Mouse (Mus musculus): ENCODE results near the gene Sart1. TPM values are rescaled to one million over a fixed set of nuclear protein-coding genes. Genes with fewer than 3 reads are reported as not detected.

The Sart1 gene
- total and polyA plus RNA-seq, 2 experiments from 2014 or later = 4.4 to 26.9 TPM

- Histone ChIP-seq H3K27ac (ENCODE audit: low read depth) (peak overlapping the region; percentile 81), H3K4me3 (ENCODE audit: low read depth, low read length) (no peak overlapping the region), H3K4me2 (ENCODE audit: low read depth, low read length) (no peak overlapping the region), H3K36me3 (replicated peaks; ENCODE audit: control insufficient read depth, insufficient read depth, low read length) (peaks cover 14% of the 10 kb centered on the region; the same call in 1 of the 2 replicates), H3K27me3 (ENCODE audit: control insufficient read depth, insufficient read depth, low read length) (no peaks in the 10 kb centered on the region), H3K9me3 (replicated peaks; ENCODE audit: control insufficient read depth, low read length) (no peaks in the 10 kb centered on the region), H3K4me1 (ENCODE audit: control insufficient read depth, insufficient read depth) (peaks cover 11% of the 10 kb centered on the region), H3K9ac (replicated peaks; ENCODE audit: low read depth, low read length) (no peak overlapping the region)
- DNase-seq (ENCODE audit: low spot score) (no peak), ATAC-seq (ENCODE audit: insufficient read depth, low read depth) (no peak)
- TF ChIP-seq CTCF (IDR thresholded peaks at IDR 0.05; ENCODE audit: low read depth) (no peak), EP300 (IDR thresholded peaks at IDR 0.05; ENCODE audit: low read depth) (no peak)
- 80% methylated on average over 4 of the region's 4 CpGs for WGBS
Measured at GRCm38 (mm10) chr19:5413840-5414239, 25.3 kb upstream of the Sart1 start.

GRCm38 (mm10) chr19:5411961-5412360 lies 23.5 kb upstream of the Sart1 start:
- DNase-seq (ENCODE audit: low spot score) = no peak
- 52% methylated on average over 5 of the region's 5 CpGs for WGBS
- no peaks in the 10 kb centered on the region for H3K9me3 ChIP-seq (replicated peaks; ENCODE audit: control insufficient read depth, low read length)

GRCm38 (mm10) chr19:5410641-5411040 lies 22.1 kb upstream of the Sart1 start:
- no peaks in the 10 kb centered on the region for H3K9me3 ChIP-seq (replicated peaks; ENCODE audit: control insufficient read depth, low read length)
- DNase-seq (ENCODE audit: low spot score) (no peak), ATAC-seq (ENCODE audit: insufficient read depth, low read depth) (no peak)
- 69% methylated on average over 5 of the region's 5 CpGs for WGBS
- no peak overlapping the region for H3K4me3 ChIP-seq (ENCODE audit: low read depth, low read length)
- peaks cover 26% of the 10 kb centered on the region for H3K4me1 ChIP-seq (ENCODE audit: control insufficient read depth, insufficient read depth)
- H3K27ac ChIP-seq (ENCODE audit: low read depth) = no peak overlapping the region
- no peak overlapping the region for H3K4me2 ChIP-seq (ENCODE audit: low read depth, low read length)
- no peaks in the 10 kb centered on the region for H3K36me3 ChIP-seq (replicated peaks; ENCODE audit: control insufficient read depth, insufficient read depth, low read length)
- H3K27me3 ChIP-seq (ENCODE audit: control insufficient read depth, insufficient read depth, low read length) = no peaks in the 10 kb centered on the region
- TF ChIP-seq EP300 (IDR thresholded peaks at IDR 0.05; ENCODE audit: low read depth) (no peak), CTCF (IDR thresholded peaks at IDR 0.05; ENCODE audit: low read depth) (no peak)
- H3K9ac ChIP-seq (replicated peaks; ENCODE audit: low read depth, low read length) = no peak overlapping the region

More at GRCm38 (mm10) chr19:5411961-5412360, 23.5 kb upstream of the Sart1 start:
- Histone ChIP-seq H3K9ac (replicated peaks; ENCODE audit: low read depth, low read length) (no peak overlapping the region), H3K4me1 (ENCODE audit: control insufficient read depth, insufficient read depth) (peaks cover 26% of the 10 kb centered on the region), H3K27ac (ENCODE audit: low read depth) (no peak overlapping the region), H3K4me3 (ENCODE audit: low read depth, low read length) (no peak overlapping the region), H3K27me3 (ENCODE audit: control insufficient read depth, insufficient read depth, low read length) (no peaks in the 10 kb centered on the region), H3K36me3 (replicated peaks; ENCODE audit: control insufficient read depth, insufficient read depth, low read length) (no peaks in the 10 kb centered on the region), H3K4me2 (ENCODE audit: low read depth, low read length) (no peak overlapping the region)
- ATAC-seq (ENCODE audit: insufficient read depth, low read depth) = no peak
- TF ChIP-seq CTCF (IDR thresholded peaks at IDR 0.05; ENCODE audit: low read depth) (no peak), EP300 (IDR thresholded peaks at IDR 0.05; ENCODE audit: low read depth) (no peak)

GRCm38 (mm10) chr19:5409068-5409467 lies 20.6 kb upstream of the Sart1 start:
- Histone ChIP-seq H3K4me2 (ENCODE audit: low read depth, low read length) (no peak overlapping the region), H3K9me3 (replicated peaks; ENCODE audit: control insufficient read depth, low read length) (no peaks in the 10 kb centered on the region), H3K9ac (replicated peaks; ENCODE audit: low read depth, low read length) (no peak overlapping the region), H3K27me3 (ENCODE audit: control insufficient read depth, insufficient read depth, low read length) (no peaks in the 10 kb centered on the region), H3K4me1 (ENCODE audit: control insufficient read depth, insufficient read depth) (peaks cover 20% of the 10 kb centered on the region; the same call in 1 of the 2 replicates), H3K4me3 (ENCODE audit: low read depth, low read length) (no peak overlapping the region), H3K36me3 (replicated peaks; ENCODE audit: control insufficient read depth, insufficient read depth, low read length) (no peaks in the 10 kb centered on the region), H3K27ac (ENCODE audit: low read depth) (peak overlapping the region; percentile 100)
- 64% methylated on average over 5 of the region's 5 CpGs for WGBS
- TF ChIP-seq EP300 (IDR thresholded peaks at IDR 0.05; ENCODE audit: low read depth) (no peak), CTCF (IDR thresholded peaks at IDR 0.05; ENCODE audit: low read depth) (no peak)
- ATAC-seq (ENCODE audit: insufficient read depth, low read depth) = no peak
- no peak for DNase-seq (ENCODE audit: low spot score)

GRCm38 (mm10) chr19:5408057-5409001 lies 19.8 kb upstream of the Sart1 start:
- DNase-seq (ENCODE audit: low spot score) (peak; percentile 62), ATAC-seq (ENCODE audit: insufficient read depth, low read depth) (peak; percentile 27)
- Histone ChIP-seq H3K4me3 (ENCODE audit: low read depth, low read length) (peak overlapping the region; percentile 60; the same call in 1 of the 2 replicates), H3K27me3 (ENCODE audit: control insufficient read depth, insufficient read depth, low read length) (no peaks in the 10 kb centered on the region), H3K9me3 (replicated peaks; ENCODE audit: control insufficient read depth, low read length) (no peaks in the 10 kb centered on the region), H3K27ac (ENCODE audit: low read depth) (peak overlapping the region; percentile 100), H3K4me2 (ENCODE audit: low read depth, low read length) (peak overlapping the region; percentile 77; the same call in 1 of the 2 replicates), H3K4me1 (ENCODE audit: control insufficient read depth, insufficient read depth) (peaks cover 16% of the 10 kb centered on the region; the same call in 1 of the 2 replicates), H3K9ac (replicated peaks; ENCODE audit: low read depth, low read length) (no peak overlapping the region), H3K36me3 (replicated peaks; ENCODE audit: control insufficient read depth, insufficient read depth, low read length) (no peaks in the 10 kb centered on the region)
- WGBS = 52% methylated on average over 13 of the region's 13 CpGs
- TF ChIP-seq CTCF (IDR thresholded peaks at IDR 0.05; ENCODE audit: low read depth) = no peak
- TF ChIP-seq EP300 (IDR thresholded peaks at IDR 0.05; ENCODE audit: low read depth) = peak; percentile 71; the same call in 1 of the 2 replicates
